Comparison of ENCODE assay signal across 8 mouse cellular contexts in the genomic region with DNA sequence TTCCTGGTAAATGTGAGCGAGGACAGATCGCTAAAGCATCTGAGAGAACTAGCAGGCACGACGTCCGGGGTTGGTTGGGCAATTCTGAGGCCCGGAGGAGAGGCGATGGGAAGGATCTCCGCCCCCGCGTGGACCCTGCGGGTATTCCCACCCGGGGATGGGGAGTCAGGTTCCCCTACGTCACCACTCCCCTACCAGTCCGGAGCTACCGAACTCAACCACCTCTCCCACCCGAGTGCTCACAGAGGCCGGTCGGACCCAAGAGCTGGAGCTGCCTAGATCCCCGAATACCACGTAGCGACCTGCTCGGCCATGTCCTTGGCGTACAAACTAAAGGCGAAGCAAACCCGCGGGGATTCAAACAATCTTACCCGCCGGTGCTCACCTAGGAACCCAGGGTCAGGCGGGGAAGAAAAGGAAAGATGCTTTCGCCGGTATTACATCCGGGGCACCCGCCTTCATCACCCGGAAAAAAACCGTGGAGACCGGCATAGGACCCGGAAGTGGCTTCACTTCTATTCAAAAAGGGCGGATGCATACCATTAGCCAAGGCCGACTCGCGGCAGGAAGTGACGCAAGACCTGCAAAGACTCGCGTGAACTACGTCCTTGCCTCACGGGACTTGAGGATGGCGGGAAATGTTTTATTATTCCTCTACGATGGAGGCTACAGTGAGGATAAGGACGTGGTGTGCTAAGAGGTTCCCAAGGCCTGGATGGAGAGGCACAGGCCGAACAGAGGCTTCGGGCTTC. TPM values are rescaled to one million over a fixed set of nuclear protein-coding genes. Genes with fewer than 3 reads are reported as not detected.
A peak's percentile ranks its signal among the peaks of the same experiment; 100 is the strongest.
DNase-seq lines count a peak whose midpoint lies in the region; ATAC-seq lines count a peak whose summit lies in the region.

TSS of gene Cd2bp2 (minus strand) at position 507 of the 752 bp plus-strand sequence.

- peak within 1 kb of the TSS; percentile 89 for H3K27ac ChIP-seq in hindbrain, embryonic 15.5 days (replicated peaks)

- peak; percentile 98 for ATAC-seq in hindbrain, embryonic 15.5 days (ENCODE audit: low FRiP score, low read depth)

- no peaks in the 10 kb centered on the region for H3K27me3 ChIP-seq in hindbrain, embryonic 15.5 days

- peak; percentile 97 for DNase-seq in T-cell, adult 2 months (ENCODE audit: low spot score)
- DNase-seq in cerebellum, postnatal 36 days, result peak; percentile 95 to 96
- DNase-seq in frontal cortex, postnatal 36 days (ENCODE audit: low spot score in 2 of 2), result peak; percentile 95 to 98
- DNase-seq in left cerebral cortex, adult 11 months (ENCODE audit: low spot score), result peak; percentile 96
- DNase-seq in lung, postnatal 4 days, result peak; percentile 96 to 98
- DNase-seq in retina, postnatal 7 days (ENCODE audit: low read depth, low spot score), result peak; percentile 94
- DNase-seq in urinary bladder, adult 2 months (ENCODE audit: low spot score), result peak; percentile 80

- H3K9ac ChIP-seq in hindbrain, embryonic 15.5 days, result peak within 1 kb of the TSS; percentile 73

- H3K4me2 ChIP-seq in hindbrain, embryonic 15.5 days, result peak within 1 kb of the TSS; percentile 88

- WGBS in hindbrain, embryonic 15.5 days, result under 1% methylated on average over 51 of the region's 51 CpGs

- H3K9me3 ChIP-seq in hindbrain, embryonic 15.5 days, result no peaks in the 10 kb centered on the region

- H3K36me3 ChIP-seq in hindbrain, embryonic 15.5 days, result peaks cover 68% of the 10 kb centered on the region

- H3K4me1 ChIP-seq in hindbrain, embryonic 15.5 days (replicated peaks), result peaks cover 32% of the 10 kb centered on the region

- peak within 1 kb of the TSS; percentile 80 for H3K4me3 ChIP-seq in hindbrain, embryonic 15.5 days

RNA-seq across cellular contexts. Expression of gene Cd2bp2, which starts in this region (rescaled TPM):
- 72.1 and 72.3 TPM in 2 replicates for polyA plus RNA-seq in hindbrain, embryonic 15.5 days (2015; fragmentation: Nextera tagmentation; extraction: Ambion mirVana)
- polyA plus RNA-seq in urinary bladder, adult 2 months (2012; rRNA removed), result 66.2 and 68.8 TPM in 2 replicates

Comparison
In these comparisons a context has a peak if more than half of its experiments do, and no peak if none do; other contexts are left out.
1. Peak in every context shown above with its lines: DNase-seq, ATAC-seq, H3K4me3 ChIP-seq and H3K27ac ChIP-seq.